Mouse (Mus musculus) lung, postnatal 0 days (tissue): ENCODE measurements around the gene Tob1.

Experiments
- CTCF ChIP-seq: IDR thresholded peaks from 2 replicates; pipeline ENCODE4 v1.5.1; 2016; ENCODE audit warnings: antibody characterized with exemption, mild to moderate bottlenecking
- EP300 ChIP-seq: IDR thresholded peaks from 2 replicates; pipeline ENCODE4 v1.6.1; 2016; ENCODE audit warnings: antibody characterized with exemption, mild to moderate bottlenecking, control low read depth

- TF ChIP-seq CTCF: no peak
- TF ChIP-seq EP300: no peak
Measured at GRCm38 (mm10) chr11:94213735-94214594, 2.7 kb downstream of the Tob1 start.
